Mouse (Mus musculus) lung, embryonic 15.5 days (tissue): Measurements from ENCODE around the gene Eid2b. TPM values are rescaled to one million over a fixed set of nuclear protein-coding genes. Genes with fewer than 3 reads are reported as not detected.

ENCODE experiments used
- ATAC-seq: fragments of 200-750 bp; cut with Nextera tagmentation; 2 replicates; pipeline ENCODE4 v1.8.0; 2017; ENCODE audit warnings: moderate number of reproducible peaks, borderline replicate concordance; ENCODE audit not compliant: low FRiP score, low TSS enrichment; ENCODE audit errors: extremely low read depth
- H3K27ac ChIP-seq: fragments of 300-500 bp; sonication (generic); 2 replicates; pipeline ENCODE4 v1.5.1; 2015; ENCODE audit warnings: moderate library complexity, mild to moderate bottlenecking, inconsistent platforms
- H3K27me3 ChIP-seq: fragments of 300-500 bp; sonication (generic); 2 replicates; pipeline ENCODE4 v1.6.1; 2015; ENCODE audit warnings: inconsistent platforms
- H3K36me3 ChIP-seq: fragments of 300-500 bp; sonication (generic); 2 replicates; pipeline ENCODE4 v1.6.1; 2015; ENCODE audit warnings: inconsistent platforms
- H3K4me1 ChIP-seq: fragments of 300-500 bp; sonication (generic); 2 replicates; pipeline ENCODE4 v1.6.1; 2015; ENCODE audit warnings: inconsistent platforms
- H3K4me2 ChIP-seq: fragments of 300-500 bp; sonication (generic); 2 replicates; pipeline ENCODE4 v1.6.1; 2015; ENCODE audit warnings: inconsistent platforms, mild to moderate bottlenecking, moderate library complexity
- H3K4me3 ChIP-seq: fragments of 300-500 bp; sonication (generic); 2 replicates; pipeline ENCODE4 v1.5.1; 2015; ENCODE audit warnings: mild to moderate bottlenecking, inconsistent platforms
- H3K9ac ChIP-seq: fragments of 300-500 bp; sonication (generic); 2 replicates; pipeline ENCODE4 v1.6.1; 2015; ENCODE audit warnings: inconsistent platforms
- H3K9me3 ChIP-seq: fragments of 300-500 bp; sonication (generic); 2 replicates; pipeline ENCODE4 v1.6.1; 2016; ENCODE audit warnings: inconsistent platforms
- WGBS: fragments of 180-500 bp; shearing (Covaris S2); methylation state at CpG from one replicate; pipeline ENCODE4 v1.1.7; 2015; 5-methylcytosine and 5-hydroxymethylcytosine counted together
- polyA plus RNA-seq: library from polyadenylated mRNA; unstranded; fragments of >200 nt; fragmentation: Nextera tagmentation; extraction: Ambion mirVana; gene quantifications from 2 replicates; pipeline ENCODE4 v1.2.1, GENCODE M21; 2015

The Eid2b gene
- polyA plus RNA-seq, 1 experiment from 2014 or later = 11.4 TPM

DNA sequence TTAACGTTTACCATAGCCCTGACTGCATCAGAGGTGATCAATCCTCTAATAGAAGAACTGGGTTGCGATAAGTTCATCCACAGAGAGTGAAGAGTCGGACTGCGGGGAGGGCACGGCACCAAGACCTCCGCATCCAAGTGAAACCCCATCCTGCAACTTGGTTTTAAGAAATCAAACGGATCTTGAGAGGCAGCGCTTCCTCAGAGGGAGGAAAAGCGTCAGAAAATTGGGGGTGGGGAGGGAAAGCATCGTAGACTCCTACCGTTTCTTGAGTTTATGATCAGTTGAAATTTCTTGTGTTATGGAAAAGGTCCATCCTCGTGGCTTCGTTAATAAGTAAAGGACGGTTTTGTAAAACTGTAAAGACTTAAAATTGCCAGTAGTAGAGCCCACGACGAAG lies 9.0 kb upstream of the Eid2b start:
- H3K27ac ChIP-seq = peak overlapping the region; percentile 88
- peaks cover 15% of the 10 kb centered on the region; the same call in 1 of the 2 replicates for H3K4me1 ChIP-seq
- ATAC-seq = no peak
- H3K36me3 ChIP-seq = peaks cover 21% of the 10 kb centered on the region; the same call in 1 of the 2 replicates
- peak overlapping the region; percentile 95 for H3K9ac ChIP-seq
- H3K4me3 ChIP-seq = peak overlapping the region; percentile 88
- H3K9me3 ChIP-seq = no peaks in the 10 kb centered on the region
- no peaks in the 10 kb centered on the region for H3K27me3 ChIP-seq
- WGBS = 20% methylated on average over 16 of the region's 16 CpGs
- H3K4me2 ChIP-seq = peak overlapping the region; percentile 86

DNA sequence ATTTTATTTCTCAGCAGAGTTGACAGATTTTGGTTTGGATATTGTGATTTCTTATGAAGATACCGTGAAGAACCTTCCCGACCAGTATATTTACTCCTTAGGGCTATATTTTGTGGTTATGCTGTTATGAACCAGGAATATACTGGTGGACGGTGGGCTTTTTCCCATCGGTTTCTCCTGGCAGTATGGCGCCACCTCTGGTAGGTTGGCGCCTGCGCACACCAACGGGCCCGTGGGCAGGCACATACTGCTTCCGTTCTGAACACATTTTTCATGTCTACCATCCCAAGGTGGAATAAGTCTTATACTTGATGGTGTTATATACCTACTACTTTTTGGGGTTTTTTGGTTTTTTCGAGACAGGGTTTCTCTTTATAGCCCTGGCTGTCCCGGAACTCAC lies 8.2 kb upstream of the Eid2b start:
- Histone ChIP-seq H3K9me3 (no peaks in the 10 kb centered on the region), H3K9ac (no peak overlapping the region), H3K36me3 (peaks cover 21% of the 10 kb centered on the region; the same call in 1 of the 2 replicates), H3K27me3 (no peaks in the 10 kb centered on the region), H3K4me2 (peak overlapping the region; percentile 86; the same call in 1 of the 2 replicates), H3K4me1 (peaks cover 15% of the 10 kb centered on the region; the same call in 1 of the 2 replicates), H3K27ac (no peak overlapping the region), H3K4me3 (peak overlapping the region; percentile 88; the same call in 1 of the 2 replicates)
- WGBS = 92% methylated on average over 12 of the region's 12 CpGs
- ATAC-seq = no peak

DNA sequence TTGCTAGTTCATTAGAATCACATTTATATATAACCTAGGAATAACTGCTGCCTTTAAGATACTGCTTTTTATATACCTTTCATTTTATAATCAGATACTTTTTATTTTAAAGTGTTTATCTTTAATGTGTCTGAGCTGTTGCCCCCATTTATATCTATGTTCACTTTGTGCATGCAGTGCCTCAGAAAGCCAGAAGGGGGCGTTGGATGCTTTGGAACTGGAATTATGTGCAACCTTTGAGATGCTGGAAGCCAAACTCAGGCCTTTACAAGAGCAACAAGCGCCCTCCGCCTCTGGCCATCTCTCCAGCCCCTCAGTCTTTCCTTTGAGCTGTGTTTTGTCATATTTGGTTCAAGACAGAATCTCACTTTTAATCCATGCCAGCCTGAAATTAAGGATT lies 5.8 kb upstream of the Eid2b start:
- Histone ChIP-seq H3K4me2 (no peak overlapping the region), H3K9ac (no peak overlapping the region), H3K9me3 (no peaks in the 10 kb centered on the region), H3K27me3 (no peaks in the 10 kb centered on the region), H3K27ac (no peak overlapping the region), H3K4me1 (peaks cover 15% of the 10 kb centered on the region; the same call in 1 of the 2 replicates), H3K36me3 (peaks cover 21% of the 10 kb centered on the region; the same call in 1 of the 2 replicates), H3K4me3 (no peak overlapping the region)
- 69% methylated on average over 3 of the region's 3 CpGs for WGBS
- ATAC-seq = no peak

DNA sequence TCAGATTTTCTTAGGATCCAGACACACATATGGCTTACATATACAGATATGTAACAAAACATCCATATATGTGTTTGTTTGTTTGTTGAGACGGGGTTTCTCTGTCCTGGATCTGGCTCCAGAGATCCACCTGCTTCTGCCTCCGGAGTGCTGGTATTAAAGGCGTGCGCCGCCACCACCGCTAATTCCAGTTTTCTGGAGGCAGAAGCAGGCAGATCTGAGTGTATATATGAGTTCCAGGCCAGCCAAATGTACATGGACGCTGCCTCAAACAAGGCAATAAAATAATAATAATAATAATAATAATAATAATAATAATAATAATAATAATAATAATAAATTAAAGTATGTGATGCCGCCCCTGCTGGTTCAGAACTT lies 313 bp upstream of the Eid2b start:
- peaks cover 8% of the 10 kb centered on the region for H3K4me1 ChIP-seq
- H3K27ac ChIP-seq = no peak overlapping the region
- no peak overlapping the region for H3K4me2 ChIP-seq
- H3K9me3 ChIP-seq = no peaks in the 10 kb centered on the region
- peaks cover 8% of the 10 kb centered on the region; the same call in 1 of the 2 replicates for H3K36me3 ChIP-seq
- H3K27me3 ChIP-seq = no peaks in the 10 kb centered on the region
- WGBS = 65% methylated on average over 8 of the region's 8 CpGs
- no peak for ATAC-seq
- no peak overlapping the region for H3K4me3 ChIP-seq
- H3K9ac ChIP-seq = no peak overlapping the region

DNA sequence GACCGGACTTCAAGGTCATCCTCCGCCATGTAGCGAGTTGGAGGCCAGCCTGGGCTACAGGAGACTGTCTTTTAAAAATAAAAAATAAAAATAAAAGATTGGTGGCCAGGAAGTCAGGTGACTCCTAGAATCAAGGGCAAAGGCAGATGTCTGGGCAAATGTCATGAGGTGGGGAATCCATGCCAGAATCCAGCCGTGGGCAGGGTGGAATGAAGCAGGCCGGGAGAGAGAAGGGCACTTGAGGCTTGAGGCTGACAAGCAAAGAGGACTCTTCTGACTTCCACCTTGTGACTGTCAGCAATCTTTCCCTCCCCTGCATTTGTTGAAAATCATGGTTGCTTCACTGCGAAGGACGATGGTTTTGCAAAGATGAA lies 727 bp downstream of the Eid2b start:
- Histone ChIP-seq H3K4me3 (peak overlapping the region; percentile 65), H3K9ac (peak overlapping the region; percentile 75), H3K27me3 (no peaks in the 10 kb centered on the region), H3K9me3 (no peaks in the 10 kb centered on the region), H3K36me3 (no peaks in the 10 kb centered on the region), H3K4me2 (peak overlapping the region; percentile 89), H3K4me1 (peaks cover 8% of the 10 kb centered on the region), H3K27ac (no peak overlapping the region)
- ATAC-seq = no peak
- WGBS = 72% methylated on average over 7 of the region's 7 CpGs

DNA sequence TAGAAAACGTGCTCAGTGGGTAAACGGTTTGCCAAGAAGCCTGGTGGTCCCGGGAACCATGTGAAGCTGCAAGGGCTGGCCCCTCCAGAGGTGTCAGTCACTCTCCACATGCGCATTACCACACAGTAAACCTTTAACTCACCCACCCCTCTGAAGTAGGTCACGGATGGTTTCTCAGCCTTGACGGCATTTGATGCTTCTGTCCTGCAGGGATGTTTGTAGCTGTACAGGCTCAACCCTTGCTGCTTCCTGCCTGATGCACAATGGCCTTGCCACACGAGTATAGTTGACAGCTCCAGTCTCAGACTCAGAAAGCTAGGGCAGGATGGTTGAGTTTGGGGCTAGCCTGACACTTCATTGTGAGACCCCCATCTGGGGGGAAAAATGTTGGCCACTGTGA lies 3.1 kb downstream of the Eid2b start:
- no peak overlapping the region for H3K9ac ChIP-seq
- H3K4me1 ChIP-seq = peaks cover 8% of the 10 kb centered on the region
- H3K4me2 ChIP-seq = no peak overlapping the region
- H3K27ac ChIP-seq = no peak overlapping the region
- H3K9me3 ChIP-seq = no peaks in the 10 kb centered on the region
- no peak overlapping the region for H3K4me3 ChIP-seq
- 63% methylated on average over 7 of the region's 7 CpGs for WGBS
- ATAC-seq = no peak
- no peaks in the 10 kb centered on the region for H3K27me3 ChIP-seq
- H3K36me3 ChIP-seq = no peaks in the 10 kb centered on the region

DNA sequence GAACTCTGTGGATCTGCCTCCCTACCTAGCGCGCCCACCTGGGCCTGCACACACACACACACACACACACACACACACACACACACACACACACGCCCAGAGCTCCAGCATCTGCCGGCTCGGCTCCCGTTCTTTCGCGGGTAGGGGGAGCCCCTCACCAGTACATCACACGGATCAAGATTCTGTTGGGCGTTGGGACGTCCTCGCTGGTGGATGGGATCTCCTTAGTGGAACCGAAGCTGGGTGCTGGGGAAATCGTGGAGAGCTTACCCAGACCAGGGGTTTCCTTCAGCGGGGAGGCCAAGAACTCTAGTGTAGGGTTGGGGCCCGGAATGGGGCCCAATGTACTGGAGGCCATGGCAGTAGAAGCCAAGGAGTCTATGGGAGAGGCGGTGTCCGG lies 12.6 kb downstream of the Eid2b start:
- peaks cover 76% of the 10 kb centered on the region for H3K27me3 ChIP-seq
- H3K9me3 ChIP-seq = no peaks in the 10 kb centered on the region
- no peaks in the 10 kb centered on the region for H3K36me3 ChIP-seq
- peak overlapping the region; percentile 51 for H3K4me2 ChIP-seq
- under 1% methylated on average over 18 of the region's 18 CpGs for WGBS
- H3K9ac ChIP-seq = 0 out of 2 replicates have a peak overlapping the region, but pooled peaks have one; percentile 11
- H3K4me1 ChIP-seq = peaks cover 8% of the 10 kb centered on the region; the same call in 1 of the 2 replicates
- H3K27ac ChIP-seq = no peak overlapping the region
- ATAC-seq = 0 out of 2 replicates have a peak, but pooled peaks have one; percentile 6
- H3K4me3 ChIP-seq = peak overlapping the region; percentile 30

DNA sequence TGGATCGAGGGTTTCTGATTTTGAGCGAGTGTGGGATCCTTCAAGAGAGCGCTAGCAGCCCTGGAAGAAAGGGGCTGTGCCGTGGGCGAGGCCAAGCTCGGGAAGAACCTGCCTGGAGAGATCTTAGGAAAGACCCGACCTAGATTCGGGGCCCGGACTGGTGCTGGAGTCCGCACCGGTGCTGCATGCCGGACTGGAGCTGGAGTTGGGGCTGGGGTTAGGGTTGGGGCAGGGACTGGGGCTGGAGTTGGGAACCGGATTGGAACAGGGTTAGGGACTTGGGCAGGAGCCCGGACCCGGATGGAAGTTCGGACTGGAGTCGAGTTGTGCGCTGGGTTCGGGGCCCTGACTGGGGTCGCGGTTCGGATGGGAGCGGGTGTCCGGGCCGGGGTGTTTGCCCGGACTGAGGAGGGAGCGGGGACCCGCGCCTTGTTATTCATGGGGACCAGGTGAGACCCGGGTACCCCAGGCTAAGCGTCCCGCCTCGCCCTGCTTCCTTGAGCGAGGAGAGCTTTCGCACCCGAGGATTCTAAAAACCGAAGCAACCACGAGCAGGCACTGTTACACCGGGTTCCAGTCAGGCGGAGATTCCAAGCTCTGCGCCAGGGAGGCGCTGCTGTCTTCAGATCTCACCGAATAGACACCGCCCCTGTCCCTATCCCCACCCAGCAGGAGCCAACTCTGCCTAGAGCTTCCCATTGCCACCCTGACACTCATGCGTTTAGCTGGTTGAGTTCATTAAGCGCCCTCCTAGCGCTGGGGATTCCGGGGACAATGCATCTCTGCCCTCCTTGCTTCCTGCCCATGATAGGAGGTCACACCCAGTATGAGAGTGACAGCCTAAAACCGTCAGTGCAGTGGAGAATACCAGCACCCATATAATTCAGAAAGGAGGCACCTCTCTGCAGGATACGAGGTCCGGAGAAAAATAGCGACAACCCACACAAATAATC lies 13.4 kb downstream of the Eid2b start, which contains the start of gene Selenov:
TSS of gene Selenov (minus strand) at position 549 of the 953 bp plus-strand sequence.
- Histone ChIP-seq H3K4me3 (peak within 1 kb of the TSS; percentile 30), H3K9me3 (no peaks in the 10 kb centered on the region), H3K4me1 (peaks cover 8% of the 10 kb centered on the region; the same call in 1 of the 2 replicates), H3K27ac (no peak within 1 kb of the TSS), H3K36me3 (no peaks in the 10 kb centered on the region), H3K4me2 (peak within 1 kb of the TSS; percentile 51), H3K27me3 (peaks cover 84% of the 10 kb centered on the region), H3K9ac (peak within 1 kb of the TSS; percentile 11; the same call in 1 of the 2 replicates)
- WGBS = 2% methylated on average over 52 of the region's 52 CpGs
- peak; percentile 36; the same call in 1 of the 2 replicates for ATAC-seq

DNA sequence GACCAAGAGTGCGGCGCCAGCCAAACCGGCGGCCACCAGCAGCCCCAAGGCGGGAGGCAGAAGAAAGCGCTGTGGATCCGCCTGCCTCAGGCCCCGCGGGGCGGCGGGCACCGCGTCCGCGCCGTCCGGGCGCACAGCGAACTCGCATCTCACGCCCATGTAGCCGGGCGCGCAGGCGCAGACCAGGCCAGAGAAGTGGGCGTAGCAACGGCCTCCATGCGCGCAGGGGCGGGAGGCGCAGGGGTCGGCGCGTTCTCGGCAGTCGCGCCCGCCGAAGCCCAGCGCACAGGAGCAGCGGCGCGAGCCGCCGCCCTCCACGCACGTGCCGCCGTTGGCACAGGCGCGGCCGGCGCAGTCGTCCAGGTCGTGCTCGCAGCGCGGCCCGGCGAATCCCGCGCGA lies 16.9 kb downstream of the Eid2b start:
- WGBS = 11% methylated on average over 63 of the region's 63 CpGs
- ATAC-seq = peak; percentile 65; the same call in 1 of the 2 replicates
- H3K4me1 ChIP-seq = peaks cover 8% of the 10 kb centered on the region; the same call in 1 of the 2 replicates
- H3K9me3 ChIP-seq = no peaks in the 10 kb centered on the region
- no peaks in the 10 kb centered on the region for H3K36me3 ChIP-seq
- peaks cover 95% of the 10 kb centered on the region for H3K27me3 ChIP-seq
- H3K27ac ChIP-seq = no peak overlapping the region
- peak overlapping the region; percentile 50 for H3K4me3 ChIP-seq
- peak overlapping the region; percentile 84 for H3K4me2 ChIP-seq
- peak overlapping the region; percentile 37 for H3K9ac ChIP-seq

DNA sequence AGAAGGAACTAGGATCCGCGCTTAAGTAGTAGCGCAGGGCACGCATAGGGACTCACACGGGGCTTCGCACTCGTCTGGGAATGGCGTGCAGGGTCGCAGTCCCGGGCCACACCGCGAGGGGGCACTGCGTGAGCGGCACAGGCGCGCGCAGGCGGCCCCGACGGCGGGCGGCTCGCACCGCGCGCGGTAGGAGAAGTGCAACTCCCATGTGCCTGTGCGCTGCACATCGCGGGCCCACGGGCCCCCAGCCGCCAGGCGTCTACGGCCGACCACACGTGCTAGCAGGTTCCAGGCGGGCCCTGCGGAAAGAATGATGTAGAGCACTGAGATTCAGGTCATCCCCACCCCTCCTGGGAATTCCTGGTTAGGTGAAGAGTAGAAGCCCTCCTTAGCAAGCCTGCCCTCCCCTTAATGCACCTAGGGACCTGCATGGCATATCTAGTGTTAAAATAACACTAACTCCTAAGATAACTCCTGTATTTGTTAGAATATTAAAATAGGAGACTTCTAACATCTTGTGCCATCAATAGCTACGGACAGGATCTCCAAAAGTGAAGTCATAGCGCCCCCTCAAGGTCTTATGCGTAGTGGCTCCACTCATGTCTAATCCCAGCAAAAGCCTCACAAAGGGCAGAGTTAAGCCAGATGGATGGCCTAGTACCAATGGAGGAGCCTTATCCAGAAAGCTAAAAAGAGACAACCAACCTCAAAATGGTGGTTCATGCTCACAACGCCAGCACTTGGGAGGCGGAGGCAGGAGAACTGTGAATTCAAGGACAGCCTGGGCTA lies 21.5 kb downstream of the Eid2b start:
- no peak for ATAC-seq
- Histone ChIP-seq H3K9me3 (no peaks in the 10 kb centered on the region), H3K9ac (no peak overlapping the region), H3K4me1 (peaks cover 17% of the 10 kb centered on the region; the same call in 1 of the 2 replicates), H3K4me3 (0 out of 2 replicates have a peak overlapping the region, but pooled peaks have one; percentile 8), H3K4me2 (peak overlapping the region; percentile 38), H3K36me3 (no peaks in the 10 kb centered on the region), H3K27me3 (peaks cover 80% of the 10 kb centered on the region), H3K27ac (no peak overlapping the region)
- WGBS = 28% methylated on average over 43 of the region's 43 CpGs
